Comparison of ENCODE assay signal across 9 mouse cellular contexts in the genomic region with DNA sequence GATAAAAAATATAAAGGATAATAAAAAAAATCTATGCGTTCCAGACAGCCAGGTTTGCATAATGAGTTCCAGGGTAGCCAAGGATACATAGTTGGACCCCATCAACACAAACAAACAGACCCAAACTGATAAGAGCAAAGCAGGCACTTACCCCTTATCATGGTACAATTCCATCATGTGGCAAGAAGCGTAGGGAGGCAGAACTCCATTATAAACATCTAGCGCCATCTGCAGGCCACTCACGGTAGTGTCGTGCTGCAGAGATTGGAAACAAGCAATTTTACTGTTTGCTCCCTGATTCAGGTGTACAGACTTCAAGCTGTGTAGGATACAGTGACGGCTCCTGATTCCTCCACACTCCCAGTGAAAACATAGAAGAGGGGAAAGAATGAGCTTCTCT. TPM values are rescaled to one million over a fixed set of nuclear protein-coding genes. Genes with fewer than 3 reads are reported as not detected.
DNase-seq lines count a peak whose midpoint lies in the region; ATAC-seq and TF ChIP-seq lines count a peak whose summit lies in the region.
"Had no signal": no experiment of that assay in that cellular context is flagged by ENCODE, and none has a peak within 500 bp of the region (broad histone marks: within the 10 kb centered on the region; RNA-seq: fewer than 3 reads in every experiment).

No protein-coding gene starts in this region.

- no peaks in the 10 kb centered on the region; a peak in 1 of 4 replicates for H3K4me1 ChIP-seq in ES-E14 (ENCODE audit: control insufficient read depth in 2 of 2, insufficient read depth in 2 of 2, low read length in 2 of 2, poor library complexity in 1 of 2)
- no peaks in the 10 kb centered on the region for H3K4me1 ChIP-seq in lung, embryonic 14.5 days (ENCODE audit: insufficient read depth)
- H3K4me1 ChIP-seq: limb, embryonic 13.5 days had no signal

- TF ChIP-seq CTCF in lung, embryonic 14.5 days (IDR thresholded peaks at IDR 0.05; ENCODE audit: low read depth), result peak; percentile 88

- no peaks in the 10 kb centered on the region for H3K36me3 ChIP-seq in ES-E14 (ENCODE audit: control insufficient read depth, insufficient read depth, low read length, poor library complexity, severe bottlenecking)
- H3K36me3 ChIP-seq in lung, embryonic 14.5 days (ENCODE audit: insufficient read depth), result no peaks in the 10 kb centered on the region
- H3K36me3 ChIP-seq: limb, embryonic 13.5 days had no signal

- H3K27me3 ChIP-seq in lung, embryonic 14.5 days (ENCODE audit: insufficient read depth, low read length), result no peaks in the 10 kb centered on the region
- H3K27me3 ChIP-seq: limb, embryonic 13.5 days had no signal

- in situ Hi-C loops in ES-E14 (cut with MboI; ENCODE audit: low sequenced_read_pairs in 2 of 2, unreplicated experiment in 2 of 2), result no loop called here

- no peak overlapping the region for H3K4me3 ChIP-seq in ES-E14 (ENCODE audit: insufficient read depth in 1 of 2, low read depth in 1 of 2, low read length in 2 of 2, poor library complexity in 1 of 2, severe bottlenecking in 1 of 2)
- no peak overlapping the region for H3K4me3 ChIP-seq in lung, embryonic 14.5 days (ENCODE audit: low read depth, low read length)
- H3K4me3 ChIP-seq: limb, embryonic 13.5 days had no signal

- DNase-seq in A20 (ENCODE audit: low read depth, low spot score), result peak; percentile 78
- peak; percentile 68 for DNase-seq in ES-E14 (ENCODE audit: low read depth, low spot score)
- DNase-seq in cerebellum, adult 11-12 months, result peak; percentile 12
- DNase-seq in frontal cortex, postnatal 25 days (ENCODE audit: low spot score in 2 of 2), result peak; percentile 67 to 82
- peak; percentile 50 for DNase-seq in large intestine, adult 2 months (ENCODE audit: low read depth, low spot score)
- DNase-seq in lung, embryonic 14.5 days, result peak; percentile 89
- DNase-seq in right cerebral cortex, postnatal 4 days, result peak; percentile 77
- peak; percentile 48 for DNase-seq in yolk sac, embryonic 10.5 days (ENCODE audit: low spot score)

- 0 out of 2 replicates have a peak, but pooled peaks have one; percentile 47 for ATAC-seq in lung, embryonic 14.5 days (ENCODE audit: insufficient read depth)

- no peak overlapping the region for H3K4me2 ChIP-seq in lung, embryonic 14.5 days
- H3K4me2 ChIP-seq: limb, embryonic 13.5 days had no signal

- H3K9me3 ChIP-seq in ES-E14 (ENCODE audit: control insufficient read depth, insufficient read depth, low read depth, low read length), result no peaks in the 10 kb centered on the region
- H3K9me3 ChIP-seq in lung, embryonic 14.5 days (ENCODE audit: low read depth, low read length), result no peaks in the 10 kb centered on the region
- H3K9me3 ChIP-seq: limb, embryonic 13.5 days had no signal

- 8% methylated on average over 6 of the region's 6 CpGs for WGBS in large intestine, adult 2 months
- WGBS in lung, embryonic 14.5 days, result 11% methylated on average over 6 of the region's 6 CpGs

- no peak overlapping the region for H3K27ac ChIP-seq in ES-E14 (ENCODE audit: insufficient read depth, low read depth, low read length, poor library complexity, severe bottlenecking)
- H3K27ac ChIP-seq in lung, embryonic 14.5 days (ENCODE audit: low read depth), result no peak overlapping the region
- H3K27ac ChIP-seq: limb, embryonic 13.5 days had no signal

- no peak overlapping the region for H3K9ac ChIP-seq in ES-E14 (ENCODE audit: insufficient read depth, low read depth, low read length, poor library complexity, severe bottlenecking)
- no peak overlapping the region for H3K9ac ChIP-seq in lung, embryonic 14.5 days
- H3K9ac ChIP-seq: limb, embryonic 13.5 days had no signal

TF ChIP-seq in ES-E14, 5 proteins besides CTCF, POLR2A, EP300 and RAD21:
- no peak for TF ChIP-seq CHD2 (IDR thresholded peaks at IDR 0.05; ENCODE audit: low read depth, low read length)
- peak; percentile 88 for TF ChIP-seq ZC3H11A (IDR thresholded peaks at IDR 0.05; ENCODE audit: borderline replicate concordance, low read depth, low read length)
TF ChIP-seq in ES-E14: peak in this region for 1.

RNA-seq across cellular contexts. Expression of a gene that starts 30.8 kb away (rescaled TPM):
- total RNA-seq in ES-E14 (2012; rRNA removed), result 1.2 and 2.5 TPM in 2 replicates
- polyA plus RNA-seq in large intestine, adult 2 months (2012; rRNA removed), result 5.5 and 9.0 TPM in 2 replicates
- polyA plus RNA-seq in lung, embryonic 14.5 days (2014; fragmentation: Nextera tagmentation; extraction: Ambion mirVana), result 0.21 and 0.26 TPM in 2 replicates

RNA-seq across cellular contexts. Expression of a gene that starts 44.0 kb away (rescaled TPM):
- 72.3 and 98.1 TPM in 2 replicates for total RNA-seq in ES-E14 (2012; rRNA removed)
- 41.8 and 57.9 TPM in 2 replicates for polyA plus RNA-seq in large intestine, adult 2 months (2012; rRNA removed)
- polyA plus RNA-seq in lung, embryonic 14.5 days (2014; fragmentation: Nextera tagmentation; extraction: Ambion mirVana), result 25.0 and 26.6 TPM in 2 replicates

Comparison
In these comparisons a context has a peak if more than half of its experiments do, and no peak if none do; other contexts are left out.
1. DNase-seq: peak in every context shown above with its lines; median percentile 89 in lung, embryonic 14.5 days; 78 in A20; 77 in right cerebral cortex, postnatal 4 days; 74 in frontal cortex, postnatal 25 days; 68 in ES-E14; 50 in large intestine, adult 2 months; 48 in yolk sac, embryonic 10.5 days; 12 in cerebellum, adult 11-12 months.